Mouse (Mus musculus) right cerebral cortex, postnatal 14 days (tissue): ENCODE results near the gene Rbfox2.
A peak's percentile ranks its signal among the peaks of the same experiment; 100 is the strongest.

Experiments used
- DNase-seq: peaks from one replicate; pipeline ENCODE4 v3.0.0; 2022

Gene Rbfox2

GRCm38 (mm10) chr15:77268415-77268814 lies 38.4 kb downstream of the Rbfox2 start:
- DNase-seq: no peak

GRCm38 (mm10) chr15:77265318-77265717 lies 41.5 kb downstream of the Rbfox2 start:
- no peak for DNase-seq

GRCm38 (mm10) chr15:77264314-77264713 lies 42.5 kb downstream of the Rbfox2 start:
- DNase-seq: no peak

GRCm38 (mm10) chr15:77262782-77263181 lies 44.0 kb downstream of the Rbfox2 start:
- DNase-seq: no peak

GRCm38 (mm10) chr15:77257437-77258229 lies 49.2 kb downstream of the Rbfox2 start:
- DNase-seq: peak; percentile 74

GRCm38 (mm10) chr15:77256782-77257181 lies 50.0 kb downstream of the Rbfox2 start:
- no peak for DNase-seq

GRCm38 (mm10) chr15:77254636-77255035 lies 52.2 kb downstream of the Rbfox2 start:
- DNase-seq: no peak

- DNase-seq: no peak
These were observed 52.7 kb downstream of the Rbfox2 start for GRCm38 (mm10) chr15:77254128-77254527.

GRCm38 (mm10) chr15:77251706-77252105 lies 55.1 kb downstream of the Rbfox2 start:
- no peak for DNase-seq

- no peak for DNase-seq
These were observed 56.0 kb downstream of the Rbfox2 start for GRCm38 (mm10) chr15:77250806-77251205.

- DNase-seq: no peak
These were observed 57.4 kb downstream of the Rbfox2 start for GRCm38 (mm10) chr15:77249421-77249820.

- DNase-seq: peak; percentile 65
These were observed 61.1 kb downstream of the Rbfox2 start for GRCm38 (mm10) chr15:77245418-77246365.

- no peak for DNase-seq
These were observed 62.2 kb downstream of the Rbfox2 start for GRCm38 (mm10) chr15:77244634-77245033.

GRCm38 (mm10) chr15:77243876-77244560 lies 62.8 kb downstream of the Rbfox2 start:
- no peak for DNase-seq

- no peak for DNase-seq
These were observed 66.2 kb downstream of the Rbfox2 start for GRCm38 (mm10) chr15:77240607-77241006.

GRCm38 (mm10) chr15:77239564-77239963 lies 67.2 kb downstream of the Rbfox2 start:
- DNase-seq: no peak

- no peak for DNase-seq
These were observed 69.1 kb downstream of the Rbfox2 start for GRCm38 (mm10) chr15:77237661-77238060.

GRCm38 (mm10) chr15:77236055-77236567 lies 70.7 kb downstream of the Rbfox2 start:
- no peak for DNase-seq

GRCm38 (mm10) chr15:77235551-77235950 lies 71.3 kb downstream of the Rbfox2 start:
- no peak for DNase-seq

GRCm38 (mm10) chr15:77234296-77234695 lies 72.5 kb downstream of the Rbfox2 start:
- DNase-seq: no peak

GRCm38 (mm10) chr15:77230144-77230543 lies 76.7 kb downstream of the Rbfox2 start:
- DNase-seq: no peak

- no peak for DNase-seq
These were observed 79.9 kb downstream of the Rbfox2 start for GRCm38 (mm10) chr15:77226831-77227354.

- no peak for DNase-seq
These were observed 80.9 kb downstream of the Rbfox2 start for GRCm38 (mm10) chr15:77225858-77226257.
